Mouse (Mus musculus): ENCODE data around the gene Alg12. TPM values are rescaled to one million over a fixed set of nuclear protein-coding genes. Genes with fewer than 3 reads are reported as not detected.

Gene Alg12
- polyA plus RNA-seq, 1 experiment from 2014 or later = 10.1 TPM

DNA sequence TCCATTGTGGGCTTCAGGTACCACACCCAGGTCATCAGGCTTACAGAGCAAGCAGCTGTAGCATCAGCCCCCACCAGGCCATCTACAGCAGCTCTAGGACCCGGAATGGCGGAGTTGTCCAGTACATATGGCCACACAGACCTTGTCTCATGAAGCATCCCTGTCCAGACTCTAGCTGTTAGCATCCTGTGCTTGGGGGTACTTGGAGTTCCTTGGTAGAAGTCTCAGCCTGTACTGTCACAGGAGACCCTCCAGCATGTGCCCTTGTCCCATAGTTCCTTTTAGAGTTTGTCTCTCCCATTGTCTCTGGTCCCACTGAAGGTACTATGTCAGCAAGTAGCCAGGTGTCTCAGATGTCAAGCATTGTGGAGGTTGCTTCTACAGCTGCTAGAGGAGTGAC, 30.5 kb upstream of the Alg12 start:
- Histone ChIP-seq H3K4me3 (ENCODE audit: low read length) (no peak overlapping the region), H3K9me3 (replicated peaks; ENCODE audit: control insufficient read depth, low read length) (no peaks in the 10 kb centered on the region), H3K4me1 (ENCODE audit: control insufficient read depth, insufficient read depth, low read length) (peaks cover 26% of the 10 kb centered on the region), H3K27me3 (ENCODE audit: control insufficient read depth, insufficient read depth, low read length) (no peaks in the 10 kb centered on the region), H3K9ac (ENCODE audit: low read length) (peak overlapping the region; percentile 42), H3K27ac (ENCODE audit: low read length) (peak overlapping the region; percentile 89), H3K36me3 (ENCODE audit: control insufficient read depth, insufficient read depth) (no peaks in the 10 kb centered on the region), H3K4me2 (ENCODE audit: low read depth, low read length) (no peak overlapping the region)
- WGBS = 88% methylated on average over 2 of the region's 2 CpGs
- no peak for ATAC-seq (replicated peaks; ENCODE audit: extremely low read depth, insufficient read depth, low FRiP score)

- Histone ChIP-seq H3K9ac (ENCODE audit: low read length) (no peak overlapping the region), H3K4me3 (ENCODE audit: low read length) (no peak overlapping the region), H3K4me2 (ENCODE audit: low read depth, low read length) (no peak overlapping the region), H3K4me1 (ENCODE audit: control insufficient read depth, insufficient read depth, low read length) (peaks cover 18% of the 10 kb centered on the region), H3K9me3 (replicated peaks; ENCODE audit: control insufficient read depth, low read length) (no peaks in the 10 kb centered on the region), H3K36me3 (ENCODE audit: control insufficient read depth, insufficient read depth) (no peaks in the 10 kb centered on the region), H3K27ac (ENCODE audit: low read length) (no peak overlapping the region), H3K27me3 (ENCODE audit: control insufficient read depth, insufficient read depth, low read length) (no peaks in the 10 kb centered on the region)
- 92% methylated on average over 1 of the region's 1 CpGs for WGBS
- no peak for ATAC-seq (replicated peaks; ENCODE audit: extremely low read depth, insufficient read depth, low FRiP score)
Measured at GRCm38 (mm10) chr15:88848661-88849060, 29.5 kb upstream of the Alg12 start.

DNA sequence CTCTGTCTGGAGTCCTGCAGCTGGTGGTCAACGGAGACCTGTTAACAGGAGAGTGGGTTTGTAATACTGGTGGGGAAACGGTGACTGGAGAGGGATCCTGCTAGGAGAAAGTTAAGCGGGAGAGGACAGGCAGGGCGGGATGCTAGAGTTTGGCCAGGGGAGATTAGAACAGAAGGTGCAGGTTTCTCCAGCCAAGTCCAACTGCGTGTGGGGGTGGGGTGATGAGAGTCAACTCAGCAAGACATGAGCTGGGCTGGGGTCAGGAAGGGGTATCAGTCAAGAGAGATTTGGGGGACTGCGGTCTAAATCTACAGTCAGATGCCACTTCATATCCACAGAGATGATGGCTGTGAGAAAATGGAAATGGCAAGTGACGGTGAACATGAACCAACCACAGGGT, 25.8 kb upstream of the Alg12 start:
- 89% methylated on average over 7 of the region's 7 CpGs for WGBS
- ATAC-seq (replicated peaks; ENCODE audit: extremely low read depth, insufficient read depth, low FRiP score) = no peak
- Histone ChIP-seq H3K27ac (ENCODE audit: low read length) (no peak overlapping the region), H3K4me3 (ENCODE audit: low read length) (no peak overlapping the region), H3K9me3 (replicated peaks; ENCODE audit: control insufficient read depth, low read length) (no peaks in the 10 kb centered on the region), H3K9ac (ENCODE audit: low read length) (no peak overlapping the region), H3K4me1 (ENCODE audit: control insufficient read depth, insufficient read depth, low read length) (peaks cover 16% of the 10 kb centered on the region), H3K27me3 (ENCODE audit: control insufficient read depth, insufficient read depth, low read length) (no peaks in the 10 kb centered on the region), H3K4me2 (ENCODE audit: low read depth, low read length) (no peak overlapping the region), H3K36me3 (ENCODE audit: control insufficient read depth, insufficient read depth) (no peaks in the 10 kb centered on the region)

DNA sequence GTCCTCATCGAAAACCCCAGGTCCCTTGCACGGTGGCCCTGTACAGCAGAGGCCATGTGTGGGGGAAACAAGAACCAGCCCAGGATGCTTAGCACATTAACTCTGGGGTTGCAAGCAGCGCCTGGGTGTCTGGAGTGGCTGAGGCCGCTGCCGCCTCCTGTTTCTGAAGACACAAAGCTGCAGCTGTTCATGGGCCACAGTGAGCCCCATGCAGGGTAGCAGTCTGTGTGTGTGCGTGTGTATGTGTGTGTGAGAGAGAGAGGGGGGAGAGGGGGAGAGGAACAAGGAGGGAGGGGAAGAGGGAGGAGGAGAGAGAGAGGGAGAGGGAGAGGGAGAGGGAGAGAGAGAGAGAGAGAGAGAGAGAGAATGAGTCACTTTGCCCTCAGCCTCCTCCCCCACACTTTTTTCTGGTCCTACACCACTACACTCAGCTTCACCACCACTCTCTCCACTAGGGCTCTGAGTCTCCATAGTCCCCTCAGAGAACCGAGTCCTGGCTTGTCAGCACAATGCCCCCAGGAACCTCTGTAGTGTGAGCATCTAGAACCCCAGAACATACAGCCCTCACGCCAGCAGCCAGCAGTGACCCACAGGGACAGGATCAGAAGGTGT, 24.5 kb upstream of the Alg12 start:
- Histone ChIP-seq H3K9me3 (replicated peaks; ENCODE audit: control insufficient read depth, low read length) (no peaks in the 10 kb centered on the region), H3K27me3 (ENCODE audit: control insufficient read depth, insufficient read depth, low read length) (no peaks in the 10 kb centered on the region), H3K4me1 (ENCODE audit: control insufficient read depth, insufficient read depth, low read length) (peaks cover 25% of the 10 kb centered on the region), H3K9ac (ENCODE audit: low read length) (0 out of 2 replicates have a peak overlapping the region, but pooled peaks have one; percentile 9), H3K27ac (ENCODE audit: low read length) (peak overlapping the region; percentile 45; the same call in 1 of the 2 replicates), H3K4me2 (ENCODE audit: low read depth, low read length) (no peak overlapping the region), H3K4me3 (ENCODE audit: low read length) (no peak overlapping the region), H3K36me3 (ENCODE audit: control insufficient read depth, insufficient read depth) (no peaks in the 10 kb centered on the region)
- ATAC-seq (replicated peaks; ENCODE audit: extremely low read depth, insufficient read depth, low FRiP score) = no peak
- 24% methylated on average over 8 of the region's 8 CpGs for WGBS

- ATAC-seq (replicated peaks; ENCODE audit: extremely low read depth, insufficient read depth, low FRiP score) = no peak
- peaks cover 27% of the 10 kb centered on the region for H3K4me1 ChIP-seq (ENCODE audit: control insufficient read depth, insufficient read depth, low read length)
- 61% methylated on average over 3 of the region's 3 CpGs for WGBS
- no peak overlapping the region for H3K9ac ChIP-seq (ENCODE audit: low read length)
- H3K9me3 ChIP-seq (replicated peaks; ENCODE audit: control insufficient read depth, low read length) = no peaks in the 10 kb centered on the region
- H3K4me2 ChIP-seq (ENCODE audit: low read depth, low read length) = no peak overlapping the region
- no peaks in the 10 kb centered on the region for H3K27me3 ChIP-seq (ENCODE audit: control insufficient read depth, insufficient read depth, low read length)
- no peaks in the 10 kb centered on the region for H3K36me3 ChIP-seq (ENCODE audit: control insufficient read depth, insufficient read depth)
- no peak overlapping the region for H3K27ac ChIP-seq (ENCODE audit: low read length)
- no peak overlapping the region for H3K4me3 ChIP-seq (ENCODE audit: low read length)
Measured at GRCm38 (mm10) chr15:88842300-88842673, 23.2 kb upstream of the Alg12 start.

DNA sequence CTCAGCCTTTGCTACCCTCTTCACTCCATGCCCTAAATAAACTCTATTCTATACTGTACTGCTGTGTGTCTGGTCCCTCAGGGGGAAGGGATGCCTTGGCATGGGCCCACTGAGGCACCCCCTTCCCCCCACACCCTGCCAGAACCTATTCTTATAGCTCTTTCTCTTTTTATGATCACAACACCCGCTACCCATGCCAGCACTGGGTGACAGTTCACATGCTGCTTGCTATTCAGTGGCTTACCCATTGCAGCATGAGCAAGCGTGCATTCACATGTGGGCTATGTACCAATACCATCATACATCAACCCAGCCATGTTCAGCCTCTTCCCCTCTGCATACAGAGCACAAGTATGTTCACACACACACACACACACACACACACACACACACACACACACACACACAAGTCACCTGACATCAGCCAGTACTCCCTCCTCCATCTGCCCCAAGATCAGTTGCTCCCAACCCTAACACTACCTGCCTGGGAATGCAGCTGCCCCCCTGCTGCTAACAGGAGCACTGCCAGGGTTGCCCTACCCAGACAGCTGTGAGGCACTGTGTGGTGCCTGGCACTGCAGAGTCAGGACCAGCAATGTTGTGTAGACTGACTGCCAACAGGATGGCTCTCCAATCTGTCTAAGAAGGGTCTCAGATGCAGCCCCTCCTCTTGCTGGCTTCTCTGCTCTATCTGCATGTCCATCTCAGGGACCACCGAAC, 22.6 kb upstream of the Alg12 start:
- Histone ChIP-seq H3K9me3 (replicated peaks; ENCODE audit: control insufficient read depth, low read length) (no peaks in the 10 kb centered on the region), H3K27ac (ENCODE audit: low read length) (no peak overlapping the region), H3K4me3 (ENCODE audit: low read length) (no peak overlapping the region), H3K4me2 (ENCODE audit: low read depth, low read length) (no peak overlapping the region), H3K36me3 (ENCODE audit: control insufficient read depth, insufficient read depth) (no peaks in the 10 kb centered on the region), H3K27me3 (ENCODE audit: control insufficient read depth, insufficient read depth, low read length) (no peaks in the 10 kb centered on the region), H3K4me1 (ENCODE audit: control insufficient read depth, insufficient read depth, low read length) (peaks cover 28% of the 10 kb centered on the region), H3K9ac (ENCODE audit: low read length) (no peak overlapping the region; the same call in 1 of the 2 replicates)
- ATAC-seq (replicated peaks; ENCODE audit: extremely low read depth, insufficient read depth, low FRiP score) = no peak
- 86% methylated on average over 3 of the region's 3 CpGs for WGBS

- Histone ChIP-seq H3K9me3 (replicated peaks; ENCODE audit: control insufficient read depth, low read length) (no peaks in the 10 kb centered on the region), H3K4me3 (ENCODE audit: low read length) (no peak overlapping the region), H3K27ac (ENCODE audit: low read length) (no peak overlapping the region; the same call in 1 of the 2 replicates), H3K36me3 (ENCODE audit: control insufficient read depth, insufficient read depth) (no peaks in the 10 kb centered on the region), H3K9ac (ENCODE audit: low read length) (no peak overlapping the region), H3K4me2 (ENCODE audit: low read depth, low read length) (no peak overlapping the region), H3K27me3 (ENCODE audit: control insufficient read depth, insufficient read depth, low read length) (no peaks in the 10 kb centered on the region), H3K4me1 (ENCODE audit: control insufficient read depth, insufficient read depth, low read length) (peaks cover 31% of the 10 kb centered on the region)
- 86% methylated on average over 2 of the region's 2 CpGs for WGBS
- no peak for ATAC-seq (replicated peaks; ENCODE audit: extremely low read depth, insufficient read depth, low FRiP score)
Measured at GRCm38 (mm10) chr15:88841160-88841559, 22.0 kb upstream of the Alg12 start.

DNA sequence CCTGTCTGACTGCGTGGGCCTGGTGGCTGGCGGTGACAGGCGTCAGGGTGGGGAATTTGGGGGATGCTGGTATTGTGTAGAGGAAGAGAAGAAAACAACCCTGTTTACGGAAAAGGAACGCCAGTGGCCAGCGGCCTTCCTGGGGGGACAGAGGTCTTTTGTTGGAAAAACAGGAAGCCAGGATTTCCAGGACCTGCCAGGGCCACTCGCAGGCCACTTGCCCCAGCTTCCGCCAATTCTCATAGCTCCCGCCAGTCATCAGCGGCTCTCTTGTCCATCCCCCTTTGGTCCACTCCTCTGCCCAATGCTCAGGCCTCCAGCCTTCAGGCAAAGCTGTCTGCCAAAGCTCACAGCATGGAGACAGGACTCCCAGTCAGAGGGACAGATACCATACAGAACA, 21.0 kb upstream of the Alg12 start:
- H3K4me2 ChIP-seq (ENCODE audit: low read depth, low read length) = no peak overlapping the region; the same call in 1 of the 2 replicates
- WGBS = 32% methylated on average over 10 of the region's 10 CpGs
- H3K27ac ChIP-seq (ENCODE audit: low read length) = peak overlapping the region; percentile 96
- H3K27me3 ChIP-seq (ENCODE audit: control insufficient read depth, insufficient read depth, low read length) = no peaks in the 10 kb centered on the region
- no peaks in the 10 kb centered on the region for H3K9me3 ChIP-seq (replicated peaks; ENCODE audit: control insufficient read depth, low read length)
- H3K9ac ChIP-seq (ENCODE audit: low read length) = peak overlapping the region; percentile 66
- ATAC-seq (replicated peaks; ENCODE audit: extremely low read depth, insufficient read depth, low FRiP score) = no peak
- peaks cover 31% of the 10 kb centered on the region for H3K4me1 ChIP-seq (ENCODE audit: control insufficient read depth, insufficient read depth, low read length)
- no peak overlapping the region for H3K4me3 ChIP-seq (ENCODE audit: low read length)
- H3K36me3 ChIP-seq (ENCODE audit: control insufficient read depth, insufficient read depth) = no peaks in the 10 kb centered on the region

- ATAC-seq (replicated peaks; ENCODE audit: extremely low read depth, insufficient read depth, low FRiP score) = peak; percentile 89
- H3K4me2 ChIP-seq (ENCODE audit: low read depth, low read length) = peak overlapping the region; percentile 56
- peak overlapping the region; percentile 15; the same call in 1 of the 2 replicates for H3K4me3 ChIP-seq (ENCODE audit: low read length)
- H3K36me3 ChIP-seq (ENCODE audit: control insufficient read depth, insufficient read depth) = no peaks in the 10 kb centered on the region
- H3K27ac ChIP-seq (ENCODE audit: low read length) = peak overlapping the region; percentile 96
- 9% methylated on average over 9 of the region's 9 CpGs for WGBS
- H3K9me3 ChIP-seq (replicated peaks; ENCODE audit: control insufficient read depth, low read length) = no peaks in the 10 kb centered on the region
- H3K27me3 ChIP-seq (ENCODE audit: control insufficient read depth, insufficient read depth, low read length) = no peaks in the 10 kb centered on the region
- H3K9ac ChIP-seq (ENCODE audit: low read length) = peak overlapping the region; percentile 66
- H3K4me1 ChIP-seq (ENCODE audit: control insufficient read depth, insufficient read depth, low read length) = peaks cover 31% of the 10 kb centered on the region
Measured at GRCm38 (mm10) chr15:88839271-88839670, 20.2 kb upstream of the Alg12 start.

Data from heart, embryonic 16.5 days (tissue).